Mouse (Mus musculus): Measurements from ENCODE around the gene Pola2. TPM values are rescaled to one million over a fixed set of nuclear protein-coding genes. Genes with fewer than 3 reads are reported as not detected.

Gene Pola2
- polyA plus RNA-seq, 1 experiment, result 45.1 TPM

DNA sequence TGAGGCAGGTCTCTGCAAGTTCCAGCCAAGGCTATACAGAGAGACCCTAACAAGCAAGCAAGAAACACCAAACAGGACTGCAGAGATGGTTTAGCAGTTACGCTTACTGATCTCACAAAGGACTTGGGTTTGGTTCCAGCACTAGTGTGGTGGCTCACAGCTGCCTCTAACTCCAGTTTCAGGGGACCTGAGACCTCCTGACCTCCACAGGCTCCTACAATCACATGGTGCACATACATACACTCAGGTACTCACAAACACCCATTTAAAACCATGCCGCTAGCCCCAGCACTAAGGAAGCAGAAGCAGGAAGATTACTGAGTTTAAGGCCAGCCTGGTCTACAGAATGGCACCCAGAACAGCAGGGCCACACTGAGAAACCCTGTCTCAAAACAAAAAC lies 802 bp upstream of the Pola2 start:
- H3ac ChIP-seq (ENCODE audit: control insufficient read depth, insufficient read length, low read depth), result peak overlapping the region; percentile 43

DNA sequence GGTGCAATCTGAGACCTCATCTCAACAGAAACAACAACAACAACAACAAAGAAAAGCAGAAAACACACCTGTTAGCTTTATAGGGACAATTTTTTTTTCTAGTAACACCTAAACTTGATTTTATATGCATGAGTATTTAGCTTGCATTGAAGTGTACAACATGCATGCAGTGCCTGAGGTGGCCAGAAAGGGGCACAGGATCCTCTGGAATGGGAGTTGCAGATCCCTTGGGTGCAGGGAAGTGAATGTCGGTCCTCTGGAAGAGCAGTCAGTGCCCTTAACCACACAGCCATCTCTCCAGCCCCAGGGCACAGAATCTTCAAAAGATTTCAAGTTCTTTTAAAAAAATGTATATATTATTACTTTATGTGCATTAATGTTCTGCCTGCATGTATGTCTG lies 1.4 kb downstream of the Pola2 start:
- no peak overlapping the region for H3ac ChIP-seq (ENCODE audit: control insufficient read depth, insufficient read length, low read depth)
- H3K36me3 ChIP-seq (ENCODE audit: control insufficient read depth, insufficient read depth), result peaks cover 31% of the 10 kb centered on the region
- peaks cover 24% of the 10 kb centered on the region for H3K79me3 ChIP-seq (ENCODE audit: low read depth)
- H3K27me3 ChIP-seq (ENCODE audit: control insufficient read depth, insufficient read depth, insufficient read length), result no peaks in the 10 kb centered on the region
- TF ChIP-seq CEBPB (IDR thresholded peaks at IDR 0.05; ENCODE audit: low read depth), result no peak
- TF ChIP-seq MYOD1 (IDR thresholded peaks at IDR 0.05; ENCODE audit: control insufficient read depth, insufficient read length, low read depth), result no peak
- TF ChIP-seq CTCF (IDR thresholded peaks at IDR 0.05; ENCODE audit: control insufficient read depth, insufficient read depth, insufficient read length), result no peak
- TF ChIP-seq USF1 (IDR thresholded peaks at IDR 0.05; ENCODE audit: low read depth), result no peak
- TF ChIP-seq MYOG (IDR thresholded peaks at IDR 0.05; ENCODE audit: control insufficient read depth, extremely low read depth, insufficient read length), result no peak
- TF ChIP-seq MAX (IDR thresholded peaks at IDR 0.05), result no peak
- TF ChIP-seq FOSL1 (IDR thresholded peaks at IDR 0.05; ENCODE audit: insufficient read depth, low read length, poor library complexity, severe bottlenecking), result no peak
- H3K4me3 ChIP-seq (ENCODE audit: insufficient read depth, poor library complexity, severe bottlenecking), result peak overlapping the region; percentile 82
- peaks cover 38% of the 10 kb centered on the region for H3K79me2 ChIP-seq (ENCODE audit: control insufficient read depth, insufficient read depth)

More for the DNA sequence above, 802 bp upstream of the Pola2 start:
- no peak overlapping the region for H3K4me3 ChIP-seq (ENCODE audit: insufficient read depth, poor library complexity, severe bottlenecking)
- peaks cover 17% of the 10 kb centered on the region for H3K36me3 ChIP-seq (ENCODE audit: control insufficient read depth, insufficient read depth)
- TF ChIP-seq USF1 (IDR thresholded peaks at IDR 0.05; ENCODE audit: low read depth), result no peak
- TF ChIP-seq CTCF (IDR thresholded peaks at IDR 0.05; ENCODE audit: control insufficient read depth, insufficient read depth, insufficient read length), result no peak
- TF ChIP-seq MYOG (IDR thresholded peaks at IDR 0.05; ENCODE audit: control insufficient read depth, extremely low read depth, insufficient read length), result no peak
- H3K79me3 ChIP-seq (ENCODE audit: low read depth), result peaks cover 24% of the 10 kb centered on the region
- peaks cover 38% of the 10 kb centered on the region for H3K79me2 ChIP-seq (ENCODE audit: control insufficient read depth, insufficient read depth)
- H3K27me3 ChIP-seq (ENCODE audit: control insufficient read depth, insufficient read depth, insufficient read length), result no peaks in the 10 kb centered on the region

DNA sequence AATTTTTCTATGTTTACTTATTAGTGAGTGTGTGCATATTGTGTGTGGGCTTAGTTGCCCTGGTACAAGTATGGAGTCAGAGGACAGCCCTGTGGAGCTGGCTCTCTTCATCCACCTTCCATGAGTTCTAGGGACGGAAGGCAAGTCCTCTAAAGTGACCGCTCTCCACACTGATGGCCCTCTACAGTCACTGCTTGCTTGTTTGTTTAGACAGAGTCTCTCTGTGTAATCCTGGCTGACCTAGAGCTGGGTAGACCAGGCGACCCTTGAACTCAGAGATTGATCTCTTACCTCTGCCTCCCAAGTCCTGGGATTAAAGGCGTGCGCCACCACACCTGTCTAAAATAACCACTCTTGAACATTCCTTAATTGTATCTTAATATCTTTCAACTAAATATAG lies 6.6 kb downstream of the Pola2 start:
- Histone ChIP-seq H3K27me3 (ENCODE audit: control insufficient read depth, insufficient read depth, insufficient read length) (no peaks in the 10 kb centered on the region), H3K79me3 (ENCODE audit: low read depth) (peaks cover 12% of the 10 kb centered on the region), H3K36me3 (ENCODE audit: control insufficient read depth, insufficient read depth) (peaks cover 55% of the 10 kb centered on the region), H3K79me2 (ENCODE audit: control insufficient read depth, insufficient read depth) (peaks cover 22% of the 10 kb centered on the region), H3K4me3 (ENCODE audit: insufficient read depth, poor library complexity, severe bottlenecking) (no peak overlapping the region), H3ac (ENCODE audit: control insufficient read depth, insufficient read length, low read depth) (no peak overlapping the region)
- TF ChIP-seq MYOG (IDR thresholded peaks at IDR 0.05; ENCODE audit: control insufficient read depth, extremely low read depth, insufficient read length) (no peak), MAX (IDR thresholded peaks at IDR 0.05) (no peak), USF1 (IDR thresholded peaks at IDR 0.05; ENCODE audit: low read depth) (no peak), CEBPB (IDR thresholded peaks at IDR 0.05; ENCODE audit: low read depth) (no peak)

DNA sequence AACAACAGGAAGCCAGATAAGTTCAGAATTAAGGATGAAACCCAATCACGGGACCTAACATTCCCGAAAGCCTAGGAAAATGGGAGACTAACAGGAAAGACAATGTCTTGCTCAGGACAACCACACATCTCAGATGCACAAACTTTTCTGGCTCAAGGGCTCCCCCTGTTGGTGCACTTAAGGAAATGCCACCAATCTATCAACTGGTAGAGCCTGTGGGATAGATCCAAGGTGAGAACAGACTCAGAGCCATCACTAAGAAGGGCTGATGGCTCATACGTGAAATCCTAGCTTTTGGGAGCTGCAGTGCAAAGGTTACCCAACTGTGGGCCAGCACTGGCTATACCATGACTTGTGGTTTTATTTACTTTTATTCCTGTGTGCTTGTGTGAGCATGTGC lies 7.3 kb downstream of the Pola2 start:
- no peak overlapping the region for H3ac ChIP-seq (ENCODE audit: control insufficient read depth, insufficient read length, low read depth)
- H3K79me2 ChIP-seq (ENCODE audit: control insufficient read depth, insufficient read depth), result peaks cover 15% of the 10 kb centered on the region
- TF ChIP-seq MYOG (IDR thresholded peaks at IDR 0.05; ENCODE audit: control insufficient read depth, extremely low read depth, insufficient read length) (no peak), CEBPB (IDR thresholded peaks at IDR 0.05; ENCODE audit: low read depth) (no peak), USF1 (IDR thresholded peaks at IDR 0.05; ENCODE audit: low read depth) (no peak), MYOD1 (IDR thresholded peaks at IDR 0.05; ENCODE audit: control insufficient read depth, insufficient read length, low read depth) (no peak), FOSL1 (IDR thresholded peaks at IDR 0.05; ENCODE audit: insufficient read depth, low read length, poor library complexity, severe bottlenecking) (no peak), CTCF (IDR thresholded peaks at IDR 0.05; ENCODE audit: control insufficient read depth, insufficient read depth, insufficient read length) (peak; percentile 49), MAX (IDR thresholded peaks at IDR 0.05) (no peak)
- H3K27me3 ChIP-seq (ENCODE audit: control insufficient read depth, insufficient read depth, insufficient read length), result no peaks in the 10 kb centered on the region
- H3K36me3 ChIP-seq (ENCODE audit: control insufficient read depth, insufficient read depth), result peaks cover 62% of the 10 kb centered on the region
- no peak overlapping the region for H3K4me3 ChIP-seq (ENCODE audit: insufficient read depth, poor library complexity, severe bottlenecking)
- H3K79me3 ChIP-seq (ENCODE audit: low read depth), result peaks cover 9% of the 10 kb centered on the region

DNA sequence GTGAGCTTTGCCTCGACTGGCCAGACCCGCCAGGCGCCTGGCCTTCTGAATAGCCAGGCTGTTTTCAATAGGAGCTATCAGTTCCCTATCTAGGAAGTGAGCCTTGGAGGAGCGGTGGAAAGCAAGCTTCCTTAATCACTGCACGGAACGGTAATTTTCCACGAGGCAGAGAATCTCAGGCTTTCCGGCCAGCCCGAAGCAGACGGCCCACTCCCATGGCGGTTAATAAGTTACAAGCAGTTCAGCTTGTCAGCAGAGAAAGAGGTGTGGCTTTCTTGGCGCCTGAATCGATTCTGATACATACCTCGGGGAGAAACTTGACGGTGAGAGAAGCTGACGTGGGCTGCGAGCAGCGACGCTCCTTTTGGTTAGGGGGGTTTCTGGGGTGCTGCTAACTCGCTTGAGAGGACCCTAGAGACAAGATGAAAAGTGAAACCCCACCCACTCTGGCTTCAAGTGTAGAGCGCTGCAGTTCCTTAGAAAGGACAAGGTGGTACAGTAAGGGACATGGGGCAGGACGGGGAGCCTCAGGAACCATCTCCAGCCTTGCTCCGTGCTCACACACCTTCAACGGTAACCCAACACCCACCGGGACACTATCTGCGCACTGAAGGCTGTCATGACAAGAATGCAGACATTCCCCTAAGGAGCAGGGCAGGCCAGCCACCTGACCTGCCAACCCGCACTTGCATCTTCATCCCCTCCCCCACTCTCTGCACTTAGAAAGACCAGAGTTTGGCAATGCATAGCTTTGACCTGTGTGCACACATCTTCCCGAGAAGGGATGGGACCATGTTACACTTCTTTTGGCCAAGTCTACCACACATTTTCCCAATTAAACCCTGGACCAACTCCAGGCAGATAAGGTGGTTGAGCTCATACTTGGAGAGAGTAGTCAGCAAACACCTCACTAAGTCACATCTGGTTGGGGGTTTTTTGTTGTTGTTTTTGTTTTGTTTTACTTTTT lies 8.0 kb downstream of the Pola2 start:
- H3K79me3 ChIP-seq (ENCODE audit: low read depth), result peaks cover 3% of the 10 kb centered on the region
- H3K79me2 ChIP-seq (ENCODE audit: control insufficient read depth, insufficient read depth), result peaks cover 8% of the 10 kb centered on the region
- peaks cover 62% of the 10 kb centered on the region for H3K36me3 ChIP-seq (ENCODE audit: control insufficient read depth, insufficient read depth)
- no peak overlapping the region for H3ac ChIP-seq (ENCODE audit: control insufficient read depth, insufficient read length, low read depth)
- H3K27me3 ChIP-seq (ENCODE audit: control insufficient read depth, insufficient read depth, insufficient read length), result no peaks in the 10 kb centered on the region
- TF ChIP-seq FOSL1 (IDR thresholded peaks at IDR 0.05; ENCODE audit: insufficient read depth, low read length, poor library complexity, severe bottlenecking) (no peak), MAX (IDR thresholded peaks at IDR 0.05) (no peak)
- no peak overlapping the region for H3K4me3 ChIP-seq (ENCODE audit: insufficient read depth, poor library complexity, severe bottlenecking)

DNA sequence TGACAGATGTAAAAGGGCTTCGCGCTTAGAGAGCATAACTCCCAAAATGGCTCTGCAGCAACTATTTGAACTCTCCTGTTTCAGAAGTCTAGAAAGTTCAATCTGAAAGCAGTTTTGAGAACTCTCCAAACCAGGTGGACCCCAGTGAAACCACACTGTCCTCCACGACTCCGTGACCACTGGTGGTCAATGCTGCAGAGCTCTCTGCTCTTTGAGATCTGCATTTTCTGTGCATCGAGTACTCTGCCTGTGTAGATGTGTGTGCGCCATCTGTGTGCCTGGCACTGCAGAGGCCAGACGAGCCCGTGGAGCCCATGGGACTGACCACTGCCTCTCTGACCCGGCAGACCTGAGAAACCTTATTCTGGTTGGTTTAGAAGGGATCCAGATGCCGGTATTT lies 9.1 kb downstream of the Pola2 start:
- H3K27me3 ChIP-seq (ENCODE audit: control insufficient read depth, insufficient read depth, insufficient read length), result no peaks in the 10 kb centered on the region
- H3K36me3 ChIP-seq (ENCODE audit: control insufficient read depth, insufficient read depth), result peaks cover 64% of the 10 kb centered on the region

More for the DNA sequence above, 9.1 kb downstream of the Pola2 start:
- Histone ChIP-seq H3ac (ENCODE audit: control insufficient read depth, insufficient read length, low read depth) (no peak overlapping the region), H3K79me3 (ENCODE audit: low read depth) (no peaks in the 10 kb centered on the region), H3K79me2 (ENCODE audit: control insufficient read depth, insufficient read depth) (no peaks in the 10 kb centered on the region), H3K4me3 (ENCODE audit: insufficient read depth, poor library complexity, severe bottlenecking) (no peak overlapping the region)
- TF ChIP-seq MAX (IDR thresholded peaks at IDR 0.05) (no peak), MYOD1 (IDR thresholded peaks at IDR 0.05; ENCODE audit: control insufficient read depth, insufficient read length, low read depth) (no peak), FOSL1 (IDR thresholded peaks at IDR 0.05; ENCODE audit: insufficient read depth, low read length, poor library complexity, severe bottlenecking) (no peak), CEBPB (IDR thresholded peaks at IDR 0.05; ENCODE audit: low read depth) (no peak), USF1 (IDR thresholded peaks at IDR 0.05; ENCODE audit: low read depth) (no peak), CTCF (IDR thresholded peaks at IDR 0.05; ENCODE audit: control insufficient read depth, insufficient read depth, insufficient read length) (no peak), MYOG (IDR thresholded peaks at IDR 0.05; ENCODE audit: control insufficient read depth, extremely low read depth, insufficient read length) (no peak)
